Mouse (Mus musculus) spleen, adult 2 months (tissue): Measurements from ENCODE around the gene Cipc.

Source experiments
- CTCF ChIP-seq: fragments of 200-500 bp; IDR thresholded peaks from 2 replicates; pipeline ENCODE4 v1.5.1; 2011; ENCODE audit warnings: mild to moderate bottlenecking, inconsistent platforms; ENCODE audit not compliant: insufficient read depth, insufficient read length, insufficient replicate concordance; ENCODE audit errors: extremely low read depth
- POLR2A ChIP-seq: fragments of 200-500 bp; IDR thresholded peaks from 2 replicates; pipeline ENCODE4 v1.6.1; 2011; ENCODE audit warnings: low read depth, low read length, inconsistent platforms

DNA sequence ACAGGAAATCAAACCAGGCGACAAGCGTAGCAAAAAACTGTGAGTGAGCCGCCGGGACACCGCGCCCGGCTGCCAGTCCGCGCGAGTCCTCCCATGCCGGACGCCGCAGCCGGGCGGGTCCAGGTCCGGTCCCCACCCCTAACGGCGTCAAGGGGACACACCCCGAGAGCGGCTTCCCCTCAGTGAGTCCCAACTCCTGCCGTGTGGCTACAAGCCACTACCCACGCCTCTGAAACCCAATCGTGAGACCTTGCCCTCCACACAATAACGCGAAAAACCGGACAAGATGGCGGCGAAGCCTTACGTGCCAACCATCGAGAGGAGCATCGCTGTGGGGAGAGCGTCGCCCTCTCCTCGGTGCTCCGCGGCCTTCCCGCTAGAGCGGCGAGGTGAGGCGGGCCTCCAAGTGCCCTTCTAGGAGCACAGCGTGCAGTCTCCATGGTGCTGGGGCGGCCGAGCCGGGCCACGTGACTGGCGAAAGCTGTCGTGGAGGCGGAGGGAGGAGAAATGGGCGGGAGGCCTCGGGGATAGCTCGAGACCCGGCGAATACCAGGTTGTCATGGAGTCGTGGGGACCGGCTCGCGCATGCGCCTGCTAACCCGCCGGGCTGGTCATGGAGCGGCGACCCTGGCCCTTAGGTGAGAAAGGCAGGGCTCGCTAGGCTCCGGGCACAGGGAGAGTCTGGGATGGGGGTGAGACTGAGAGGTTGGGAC lies at the start of gene Cipc:
- TF ChIP-seq POLR2A (peak; percentile 66), CTCF (no peak)
